Mouse (Mus musculus): Measurements from ENCODE around the gene Bod1l.

GRCm38 (mm10) chr5:41767296-41768200, 76.6 kb downstream of the Bod1l start:
- TF ChIP-seq CTCF (IDR thresholded peaks at IDR 0.05; ENCODE audit: borderline replicate concordance, extremely low read depth, insufficient read depth, insufficient read length) (no peak), POLR2A (IDR thresholded peaks at IDR 0.05; ENCODE audit: borderline replicate concordance, extremely low read depth, insufficient read depth, insufficient read length, poor library complexity, severe bottlenecking) (no peak)

Data from brain, embryonic 14.5 days (tissue).